Mouse (Mus musculus) liver, embryonic 11.5 days (tissue): ENCODE results near the gene Gm10142. TPM values are rescaled to one million over a fixed set of nuclear protein-coding genes. Genes with fewer than 3 reads are reported as not detected.
"Not testable (repeated sequence)": the region's sequence is repeated elsewhere in the genome, so short reads cannot be mapped to it uniquely, and the experiment has no call there.

Experiments
- ATAC-seq: fragments of 200-750 bp; cut with Nextera tagmentation; replicated peaks from 2 replicates; pipeline ENCODE4 v1.8.0; 2017; ENCODE audit warnings: moderate number of reproducible peaks, mild to moderate bottlenecking, moderate TSS enrichment, moderate library complexity; ENCODE audit not compliant: low FRiP score
- DNase-seq: peaks from one replicate; pipeline ENCODE4 v3.0.0-alpha.2; 2017; ENCODE audit warnings: low spot score
- H3K27ac ChIP-seq: fragments of 300-500 bp; sonication (generic); 2 replicates; pipeline ENCODE4 v1.5.1; 2014; ENCODE audit warnings: mild to moderate bottlenecking, low read depth, low read length, control low read depth
- H3K27me3 ChIP-seq: fragments of 300-500 bp; sonication (generic); replicated peaks from 2 replicates; pipeline ENCODE4 v1.6.1; 2014; ENCODE audit warnings: low read length, mixed read lengths; ENCODE audit not compliant: control insufficient read depth, insufficient read depth
- H3K36me3 ChIP-seq: fragments of 300-500 bp; sonication (generic); 2 replicates; pipeline ENCODE4 v1.6.1; 2014; ENCODE audit warnings: mild to moderate bottlenecking, low read length, moderate library complexity, mixed read lengths; ENCODE audit not compliant: control insufficient read depth, insufficient read depth
- H3K4me1 ChIP-seq: fragments of 300-500 bp; sonication (generic); replicated peaks from 2 replicates; pipeline ENCODE4 v1.6.1; 2014; ENCODE audit warnings: low read length, mixed read lengths; ENCODE audit not compliant: control insufficient read depth, insufficient read depth
- H3K4me2 ChIP-seq: fragments of 300-500 bp; sonication (generic); 2 replicates; pipeline ENCODE4 v1.6.1; 2014; ENCODE audit warnings: mild to moderate bottlenecking, control low read depth, moderate library complexity
- H3K4me3 ChIP-seq: fragments of 300-500 bp; sonication (generic); 2 replicates; pipeline ENCODE4 v1.5.1; 2014; ENCODE audit warnings: low read depth, low read length, control low read depth
- H3K9ac ChIP-seq: fragments of 300-500 bp; sonication (generic); 2 replicates; pipeline ENCODE4 v1.6.1; 2014; ENCODE audit warnings: low read depth, low read length, control low read depth
- H3K9me3 ChIP-seq: fragments of 300-500 bp; sonication (generic); 2 replicates; pipeline ENCODE4 v1.6.1; 2016; ENCODE audit warnings: low read length, inconsistent platforms, mixed read lengths; ENCODE audit not compliant: control insufficient read depth
- WGBS: fragments of 180-500 bp; shearing (Covaris S2); extraction: QIAGEN DNeasy Blood & Tissue Kit; methylation state at CpG from one replicate; pipeline ENCODE4 v1.1.7; 2014; 5-methylcytosine and 5-hydroxymethylcytosine counted together
- polyA plus RNA-seq: library from polyadenylated mRNA; unstranded; fragments of >200 nt; fragmentation: Nextera tagmentation; extraction: Ambion mirVana; gene quantifications from 2 replicates; pipeline ENCODE4 v1.2.1, GENCODE M21; 2014

The Gm10142 gene
- polyA plus RNA-seq, 1 experiment from 2014 or later: not detected

GRCm38 (mm10) chr10:77724855-77725254 lies 9.2 kb downstream of the Gm10142 start:
- Histone ChIP-seq H3K9me3 (no peaks in the 10 kb centered on the region), H3K9ac (no peak overlapping the region), H3K27ac (no peak overlapping the region), H3K4me3 (no peak overlapping the region), H3K27me3 (no peaks in the 10 kb centered on the region), H3K4me1 (no peaks in the 10 kb centered on the region), H3K4me2 (no peak overlapping the region), H3K36me3 (no peaks in the 10 kb centered on the region)
- WGBS: 69% methylated on average over 8 of the region's 8 CpGs
- ATAC-seq (no peak), DNase-seq (no peak)

GRCm38 (mm10) chr10:77726186-77726585 lies 10.6 kb downstream of the Gm10142 start, which contains the start of gene Gm10100:
Gene Gm10100, plus strand, starts transcription at chr10:77726486.
- ATAC-seq: no peak
- Histone ChIP-seq H3K36me3 (no peaks in the 10 kb centered on the region), H3K4me1 (no peaks in the 10 kb centered on the region), H3K9ac (no peak within 1 kb of the TSS), H3K9me3 (no peaks in the 10 kb centered on the region), H3K27ac (no peak within 1 kb of the TSS), H3K4me3 (no peak within 1 kb of the TSS), H3K27me3 (no peaks in the 10 kb centered on the region), H3K4me2 (no peak within 1 kb of the TSS)
- 53% methylated on average over 3 of the region's 3 CpGs for WGBS
- DNase-seq: no peak

- H3K36me3 ChIP-seq: no peaks in the 10 kb centered on the region
- 53% methylated on average over 4 of the region's 4 CpGs for WGBS
- no peak for DNase-seq
- ATAC-seq: no peak
- H3K4me2 ChIP-seq: no peak overlapping the region
- no peaks in the 10 kb centered on the region for H3K4me1 ChIP-seq
- H3K9ac ChIP-seq: no peak overlapping the region
- H3K9me3 ChIP-seq: no peaks in the 10 kb centered on the region
- H3K4me3 ChIP-seq: no peak overlapping the region
- H3K27me3 ChIP-seq: no peaks in the 10 kb centered on the region
- no peak overlapping the region for H3K27ac ChIP-seq
Measured at GRCm38 (mm10) chr10:77728280-77728679, 12.7 kb downstream of the Gm10142 start.

GRCm38 (mm10) chr10:77729241-77729640 lies 13.6 kb downstream of the Gm10142 start:
- ATAC-seq (no peak), DNase-seq (no peak)
- 0 out of 2 replicates have a peak, but pooled peaks cover 3% of the 10 kb centered on the region for H3K9me3 ChIP-seq
- H3K27me3 ChIP-seq: no peaks in the 10 kb centered on the region
- no peaks in the 10 kb centered on the region for H3K4me1 ChIP-seq
- 44% methylated on average over 4 of the region's 4 CpGs for WGBS
- no peak overlapping the region for H3K9ac ChIP-seq
- H3K27ac ChIP-seq: no peak overlapping the region
- no peak overlapping the region for H3K4me2 ChIP-seq
- H3K4me3 ChIP-seq: no peak overlapping the region
- H3K36me3 ChIP-seq: no peaks in the 10 kb centered on the region

DNA sequence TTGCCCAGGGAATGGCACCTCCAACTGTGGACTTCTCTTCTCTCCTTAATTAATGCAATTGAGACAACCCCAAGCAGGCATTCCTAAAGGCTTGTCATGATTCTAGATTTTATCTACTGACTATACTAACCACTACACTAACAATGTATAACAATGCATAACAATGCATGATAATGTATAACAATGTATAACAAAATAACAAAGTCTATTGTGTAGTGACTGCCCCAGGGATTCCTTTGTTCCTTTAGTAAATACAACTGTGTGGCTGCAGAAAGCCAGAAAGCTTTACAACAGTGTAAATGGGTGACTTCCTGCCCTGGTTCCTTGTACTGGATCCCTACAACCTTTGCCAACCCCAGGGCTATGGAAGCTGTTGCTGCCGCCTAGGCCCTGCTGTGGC lies 20.3 kb downstream of the Gm10142 start:
- Histone ChIP-seq H3K9ac (no peak overlapping the region), H3K4me3 (no peak overlapping the region), H3K27ac (no peak overlapping the region), H3K4me2 (no peak overlapping the region), H3K27me3 (no peaks in the 10 kb centered on the region; the same call in 1 of the 2 replicates), H3K9me3 (peaks cover 7% of the 10 kb centered on the region; the same call in 1 of the 2 replicates), H3K36me3 (no peaks in the 10 kb centered on the region), H3K4me1 (no peaks in the 10 kb centered on the region)
- 86% methylated on average over 1 of the region's 1 CpGs for WGBS
- ATAC-seq (no peak), DNase-seq (no peak)

- ATAC-seq (no peak), DNase-seq (no peak)
- Histone ChIP-seq H3K4me2 (no peak overlapping the region), H3K9ac (no peak overlapping the region), H3K36me3 (no peaks in the 10 kb centered on the region), H3K4me3 (no peak overlapping the region), H3K4me1 (no peaks in the 10 kb centered on the region), H3K9me3 (peaks cover 7% of the 10 kb centered on the region; the same call in 1 of the 2 replicates), H3K27me3 (no peaks in the 10 kb centered on the region; the same call in 1 of the 2 replicates), H3K27ac (no peak overlapping the region)
- WGBS: 83% methylated on average over 4 of the region's 4 CpGs
Measured at GRCm38 (mm10) chr10:77738929-77739328, 23.3 kb downstream of the Gm10142 start.

GRCm38 (mm10) chr10:77741924-77742688 lies 26.5 kb downstream of the Gm10142 start, which contains the start of gene Gm18596:
Gene Gm18596, minus strand, starts transcription at chr10:77742638.
- not testable (repeated sequence) for H3K27ac ChIP-seq, H3K36me3 ChIP-seq, ATAC-seq, H3K4me3 ChIP-seq, H3K4me2 ChIP-seq, H3K27me3 ChIP-seq, H3K9me3 ChIP-seq, H3K4me1 ChIP-seq, DNase-seq, H3K9ac ChIP-seq
- WGBS: 51% methylated on average over 4 of the region's 5 CpGs

GRCm38 (mm10) chr10:77750686-77751085 lies 35.1 kb downstream of the Gm10142 start:
- not testable (repeated sequence) for H3K27me3 ChIP-seq, H3K27ac ChIP-seq, H3K9ac ChIP-seq, H3K4me1 ChIP-seq, DNase-seq, H3K4me2 ChIP-seq, ATAC-seq, H3K4me3 ChIP-seq, H3K36me3 ChIP-seq, H3K9me3 ChIP-seq
- WGBS: 75% methylated on average over 1 of the region's 1 CpGs

- not testable (repeated sequence) for H3K4me3 ChIP-seq, H3K4me2 ChIP-seq, ATAC-seq, H3K9me3 ChIP-seq, H3K27ac ChIP-seq, H3K36me3 ChIP-seq, DNase-seq, H3K9ac ChIP-seq, H3K4me1 ChIP-seq, H3K27me3 ChIP-seq
- WGBS: 50% methylated on average over 1 of the region's 1 CpGs
Measured at GRCm38 (mm10) chr10:77751254-77751653, 35.6 kb downstream of the Gm10142 start, which contains the start of gene Gm9736. Gene Gm9736, minus strand, starts transcription at chr10:77751354.
